Mouse (Mus musculus) liver, postnatal 0 days (tissue): ENCODE data around the gene Camkk2. TPM values are rescaled to one million over a fixed set of nuclear protein-coding genes. Genes with fewer than 3 reads are reported as not detected.
A peak's percentile ranks its signal among the peaks of the same experiment; 100 is the strongest.

Experiments
- ATAC-seq: fragments of 200-750 bp; cut with Nextera tagmentation; 2 replicates; pipeline ENCODE4 v1.8.0; 2017; ENCODE audit warnings: mild to moderate bottlenecking, moderate library complexity
- DNase-seq: peaks from one replicate; pipeline ENCODE4 v3.0.0-alpha.2; 2016
- H3K27ac ChIP-seq: fragments of 300-500 bp; sonication (generic); 2 replicates; pipeline ENCODE4 v1.5.1; 2014; ENCODE audit warnings: antibody characterized with exemption, moderate library complexity, mild to moderate bottlenecking, low read depth
- H3K27me3 ChIP-seq: fragments of 300-500 bp; sonication (generic); 2 replicates; pipeline ENCODE4 v1.6.1; 2014; ENCODE audit warnings: low read length, control low read depth, mixed read lengths; ENCODE audit not compliant: insufficient read depth
- H3K36me3 ChIP-seq: fragments of 300-500 bp; sonication (generic); replicated peaks from 2 replicates; pipeline ENCODE4 v1.6.1; 2014; ENCODE audit warnings: mild to moderate bottlenecking, control low read depth, low read length, moderate library complexity, mixed read lengths; ENCODE audit not compliant: insufficient read depth
- H3K4me1 ChIP-seq: fragments of 300-500 bp; sonication (generic); 2 replicates; pipeline ENCODE4 v1.6.1; 2014; ENCODE audit warnings: antibody characterized with exemption, mild to moderate bottlenecking, control low read depth; ENCODE audit not compliant: insufficient read depth
- H3K4me2 ChIP-seq: fragments of 300-500 bp; sonication (generic); 2 replicates; pipeline ENCODE4 v1.6.1; 2014; ENCODE audit warnings: low read depth, mild to moderate bottlenecking, low read length, moderate library complexity, mixed read lengths
- H3K4me3 ChIP-seq: fragments of 300-500 bp; sonication (generic); 2 replicates; pipeline ENCODE4 v1.5.1; 2014; ENCODE audit warnings: low read depth, low read length
- H3K9ac ChIP-seq: fragments of 300-500 bp; sonication (generic); replicated peaks from 2 replicates; pipeline ENCODE4 v1.6.1; 2014; ENCODE audit warnings: mild to moderate bottlenecking, moderate library complexity
- H3K9me3 ChIP-seq: fragments of 300-500 bp; sonication (generic); 2 replicates; pipeline ENCODE4 v1.6.1; 2016; ENCODE audit warnings: mild to moderate bottlenecking, control low read depth, low read length, mixed read lengths
- CTCF ChIP-seq: sonication (generic); IDR thresholded peaks from 2 replicates; pipeline ENCODE4 v1.5.1; 2016; ENCODE audit warnings: antibody characterized with exemption, low read depth
- EP300 ChIP-seq: IDR thresholded peaks from 2 replicates; pipeline ENCODE4 v1.6.1; 2016; ENCODE audit warnings: antibody characterized with exemption, low read depth, mild to moderate bottlenecking
- WGBS: fragments of 180-500 bp; shearing (Covaris S2); extraction: QIAGEN DNeasy Blood & Tissue Kit; methylation state at CpG from one replicate; pipeline ENCODE4 v1.1.7; 2014; ENCODE audit not compliant: insufficient replicate concordance; 5-methylcytosine and 5-hydroxymethylcytosine counted together
- polyA plus RNA-seq: library from polyadenylated mRNA; unstranded; fragments of >200 nt; fragmentation: Nextera tagmentation; extraction: Ambion mirVana; gene quantifications from 2 replicates; pipeline ENCODE4 v1.2.1, GENCODE M21; 2015

The Camkk2 gene
- polyA plus RNA-seq, 1 experiment from 2014 or later, result 10.6 TPM

- Histone ChIP-seq H3K27ac (peak within 1 kb of the TSS; percentile 91), H3K4me1 (peaks cover 6% of the 10 kb centered on the region; the same call in 1 of the 2 replicates)
- TF ChIP-seq EP300 (peak; percentile 29; the same call in 1 of the 2 replicates), CTCF (no peak)
These were observed 41.7 kb upstream of the Camkk2 start, which contains the start of gene Anapc5 for GRCm38 (mm10) chr5:122820777-122821523. TSS of gene Anapc5 (minus strand) at chr5:122821339.

DNA sequence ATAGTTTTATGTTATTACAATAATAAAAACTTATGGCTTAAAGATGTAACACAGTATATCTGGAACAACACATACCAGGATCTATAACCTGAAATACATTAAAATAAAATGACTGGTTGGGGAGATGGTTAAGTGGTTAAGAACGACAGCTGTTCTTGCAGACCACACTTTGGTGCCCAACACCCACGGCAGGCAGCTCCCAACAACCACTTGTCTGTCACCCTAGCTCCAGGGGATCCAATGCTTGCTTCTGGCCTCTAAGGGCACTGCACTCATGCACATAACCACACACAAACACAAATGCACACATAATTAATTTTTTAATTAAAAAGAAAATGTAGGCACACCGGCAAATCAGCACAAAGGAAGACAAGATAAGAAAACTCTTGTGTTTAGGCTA lies 33.5 kb upstream of the Camkk2 start:
- no peak for ATAC-seq
- peaks cover 69% of the 10 kb centered on the region for H3K36me3 ChIP-seq

More at GRCm38 (mm10) chr5:122820777-122821523, 41.7 kb upstream of the Camkk2 start, which contains the start of gene Anapc5:
- Histone ChIP-seq H3K4me3 (peak within 1 kb of the TSS; percentile 72), H3K27me3 (no peaks in the 10 kb centered on the region), H3K9ac (peak within 1 kb of the TSS; percentile 78), H3K36me3 (peaks cover 32% of the 10 kb centered on the region), H3K4me2 (peak within 1 kb of the TSS; percentile 67), H3K9me3 (no peaks in the 10 kb centered on the region)
- ATAC-seq (peak; percentile 99), DNase-seq (peak; percentile 95)
- WGBS, result 2% methylated on average over 48 of the region's 55 CpGs

DNA sequence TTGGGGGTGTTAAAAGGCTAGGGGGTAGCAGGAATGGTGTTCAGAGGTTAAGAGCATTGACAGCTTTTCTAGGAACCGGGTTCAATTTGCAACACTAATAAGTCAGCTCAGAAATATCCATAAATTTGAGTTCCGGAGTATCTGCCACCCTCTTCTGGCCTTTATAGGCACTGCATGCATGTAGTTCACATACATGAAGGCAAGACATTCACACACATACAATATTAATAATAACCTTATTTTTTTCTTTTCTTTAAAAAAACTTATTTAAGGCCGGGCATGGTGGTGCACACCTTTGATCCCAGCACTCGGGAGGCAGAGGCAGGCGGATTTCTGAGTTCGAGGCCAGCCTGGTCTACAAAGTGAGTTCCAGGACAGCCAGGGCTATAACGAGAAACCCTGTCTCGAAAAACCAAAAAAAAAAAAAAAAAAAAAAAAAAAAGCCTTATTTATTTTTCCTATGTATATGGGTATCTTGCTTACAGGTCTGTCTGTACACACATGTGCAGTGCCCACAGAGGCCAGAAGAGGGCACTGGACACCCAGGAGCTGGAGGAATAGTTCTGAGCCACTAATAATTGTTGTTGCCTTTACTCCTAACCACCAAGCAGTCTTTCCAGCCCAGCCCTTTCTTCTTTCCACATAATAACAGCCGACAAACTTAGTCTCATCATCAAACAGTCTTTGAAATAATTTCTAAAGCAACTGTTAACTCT lies 32.3 kb upstream of the Camkk2 start:
- DNase-seq (peak; percentile 87), ATAC-seq (peak; percentile 73; the same call in 1 of the 2 replicates)

More for the DNA sequence above, 33.5 kb upstream of the Camkk2 start:
- H3K4me3 ChIP-seq, result no peak overlapping the region
- no peak overlapping the region for H3K4me2 ChIP-seq
- H3K4me1 ChIP-seq, result no peaks in the 10 kb centered on the region
- TF ChIP-seq CTCF (no peak), EP300 (no peak)
- no peak overlapping the region for H3K27ac ChIP-seq
- DNase-seq, result no peak
- H3K9ac ChIP-seq, result no peak overlapping the region
- 67% methylated on average over 3 of the region's 3 CpGs for WGBS
- H3K27me3 ChIP-seq, result no peaks in the 10 kb centered on the region
- no peaks in the 10 kb centered on the region for H3K9me3 ChIP-seq

GRCm38 (mm10) chr5:122805503-122805902 lies 26.3 kb upstream of the Camkk2 start:
- no peak overlapping the region for H3K4me2 ChIP-seq
- DNase-seq (no peak), ATAC-seq (no peak)
- no peak overlapping the region for H3K4me3 ChIP-seq
- no peak overlapping the region for H3K9ac ChIP-seq
- peaks cover 75% of the 10 kb centered on the region for H3K36me3 ChIP-seq
- H3K27ac ChIP-seq, result no peak overlapping the region
- peaks cover 7% of the 10 kb centered on the region; the same call in 1 of the 2 replicates for H3K4me1 ChIP-seq
- no peaks in the 10 kb centered on the region for H3K9me3 ChIP-seq
- 67% methylated on average over 3 of the region's 3 CpGs for WGBS
- no peaks in the 10 kb centered on the region for H3K27me3 ChIP-seq
- TF ChIP-seq CTCF (peak; percentile 51), EP300 (no peak)

More for the DNA sequence above, 32.3 kb upstream of the Camkk2 start:
- Histone ChIP-seq H3K9me3 (no peaks in the 10 kb centered on the region), H3K4me1 (no peaks in the 10 kb centered on the region), H3K9ac (no peak overlapping the region), H3K27me3 (no peaks in the 10 kb centered on the region), H3K27ac (no peak overlapping the region), H3K4me3 (no peak overlapping the region), H3K36me3 (peaks cover 68% of the 10 kb centered on the region), H3K4me2 (no peak overlapping the region)
- TF ChIP-seq CTCF (peak; percentile 84), EP300 (no peak)
- WGBS, result 86% methylated on average over 9 of the region's 9 CpGs

GRCm38 (mm10) chr5:122802706-122803105 lies 23.5 kb upstream of the Camkk2 start:
- no peaks in the 10 kb centered on the region for H3K27me3 ChIP-seq
- no peak overlapping the region for H3K4me2 ChIP-seq
- DNase-seq (no peak), ATAC-seq (no peak)
- peaks cover 83% of the 10 kb centered on the region for H3K36me3 ChIP-seq
- H3K4me3 ChIP-seq, result no peak overlapping the region
- peak overlapping the region; percentile 20; the same call in 1 of the 2 replicates for H3K27ac ChIP-seq
- H3K9me3 ChIP-seq, result no peaks in the 10 kb centered on the region
- H3K9ac ChIP-seq, result no peak overlapping the region
- TF ChIP-seq EP300 (no peak), CTCF (no peak)
- 71% methylated on average over 9 of the region's 9 CpGs for WGBS
- peaks cover 31% of the 10 kb centered on the region for H3K4me1 ChIP-seq

DNA sequence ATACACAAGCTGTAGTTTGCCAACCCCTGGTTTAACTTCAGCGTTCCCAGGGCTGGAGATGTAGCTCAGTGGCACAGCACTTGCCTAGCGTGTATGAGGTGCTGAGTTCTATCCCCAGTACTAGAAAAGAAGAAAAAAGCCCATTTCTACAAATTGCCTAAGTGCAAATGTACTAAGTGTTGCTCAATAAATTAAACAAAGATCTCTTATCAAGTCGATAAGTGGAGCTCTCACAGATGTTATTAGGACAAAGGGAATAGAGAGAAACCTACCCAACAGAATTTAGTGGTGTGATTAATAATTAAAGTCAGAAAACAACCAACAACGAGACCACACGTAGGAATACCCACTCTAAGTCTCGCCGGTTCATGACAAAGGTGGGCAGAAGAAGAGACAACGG lies 22.5 kb upstream of the Camkk2 start:
- peak overlapping the region; percentile 85 for H3K27ac ChIP-seq
- no peak for DNase-seq

More for the DNA sequence above, 22.5 kb upstream of the Camkk2 start:
- no peak overlapping the region for H3K4me3 ChIP-seq
- H3K27me3 ChIP-seq, result no peaks in the 10 kb centered on the region
- no peak for TF ChIP-seq EP300
- TF ChIP-seq CTCF, result no peak
- H3K9ac ChIP-seq, result no peak overlapping the region
- ATAC-seq, result no peak
- H3K4me2 ChIP-seq, result no peak overlapping the region
- H3K4me1 ChIP-seq, result peaks cover 31% of the 10 kb centered on the region
- no peaks in the 10 kb centered on the region for H3K9me3 ChIP-seq
- WGBS, result 79% methylated on average over 8 of the region's 8 CpGs
- peaks cover 80% of the 10 kb centered on the region for H3K36me3 ChIP-seq
